Mouse (Mus musculus) midbrain, embryonic 14.5 days (tissue): Measurements from ENCODE around the gene Cypt3. TPM values are rescaled to one million over a fixed set of nuclear protein-coding genes. Genes with fewer than 3 reads are reported as not detected.

Source experiments
- ATAC-seq: fragments of 200-750 bp; cut with Nextera tagmentation; 2 replicates; pipeline ENCODE4 v1.8.0; 2017; ENCODE audit warnings: moderate number of reproducible peaks, moderate library complexity; ENCODE audit not compliant: low FRiP score, low TSS enrichment
- DNase-seq: peaks from one replicate; pipeline ENCODE4 v3.0.0-alpha.2; 2015
- H3K27ac ChIP-seq: fragments of 300-500 bp; sonication (generic); replicated peaks from 2 replicates; pipeline ENCODE4 v1.5.1; 2014; ENCODE audit warnings: mild to moderate bottlenecking, low read depth, low read length, moderate library complexity
- H3K27me3 ChIP-seq: fragments of 300-500 bp; sonication (generic); 2 replicates; pipeline ENCODE4 v1.6.1; 2014; ENCODE audit warnings: low read length, control low read depth, mixed read lengths; ENCODE audit not compliant: control insufficient read depth, insufficient read depth
- H3K36me3 ChIP-seq: fragments of 300-500 bp; sonication (generic); 2 replicates; pipeline ENCODE4 v1.6.1; 2014; ENCODE audit warnings: low read length, control low read depth; ENCODE audit not compliant: control insufficient read depth, insufficient read depth
- H3K4me1 ChIP-seq: fragments of 300-500 bp; sonication (generic); 2 replicates; pipeline ENCODE4 v1.6.1; 2014; ENCODE audit warnings: mild to moderate bottlenecking, antibody characterized with exemption, low read length, control low read depth; ENCODE audit not compliant: control insufficient read depth, insufficient read depth
- H3K4me2 ChIP-seq: fragments of 300-500 bp; sonication (generic); 2 replicates; pipeline ENCODE4 v1.6.1; 2014; ENCODE audit warnings: mild to moderate bottlenecking, low read length, moderate library complexity
- H3K4me3 ChIP-seq: fragments of 300-500 bp; sonication (generic); replicated peaks from 2 replicates; pipeline ENCODE4 v1.5.1; 2014; ENCODE audit warnings: low read depth, low read length
- H3K9ac ChIP-seq: fragments of 300-500 bp; sonication (generic); replicated peaks from 2 replicates; pipeline ENCODE4 v1.6.1; 2014; ENCODE audit warnings: mild to moderate bottlenecking, low read length, moderate library complexity
- H3K9me3 ChIP-seq: fragments of 300-500 bp; sonication (generic); 2 replicates; pipeline ENCODE4 v1.6.1; 2016; ENCODE audit warnings: low read length, control low read depth, mixed read lengths; ENCODE audit not compliant: control insufficient read depth
- WGBS: fragments of 180-500 bp; shearing (Covaris S2); extraction: QIAGEN DNeasy Blood & Tissue Kit; methylation state at CpG from one replicate; pipeline ENCODE4 v1.1.7; 2014; 5-methylcytosine and 5-hydroxymethylcytosine counted together
- polyA plus RNA-seq: library from polyadenylated mRNA; unstranded; fragments of >200 nt; fragmentation: Nextera tagmentation; extraction: Ambion mirVana; gene quantifications from 2 replicates; pipeline ENCODE4 v1.2.1, GENCODE M21; 2014

The Cypt3 gene
- polyA plus RNA-seq, result not detected in 2 replicates

GRCm38 (mm10) chrX:153558293-153558692 is at the start of gene Cypt3:
Cypt3 (plus strand) TSS chrX:153558593.
- no peaks in the 10 kb centered on the region for H3K4me1 ChIP-seq
- no peaks in the 10 kb centered on the region for H3K9me3 ChIP-seq
- no peak within 1 kb of the TSS for H3K4me3 ChIP-seq
- H3K9ac ChIP-seq, result no peak within 1 kb of the TSS
- no peaks in the 10 kb centered on the region for H3K27me3 ChIP-seq
- no peak within 1 kb of the TSS for H3K27ac ChIP-seq
- no peak within 1 kb of the TSS for H3K4me2 ChIP-seq
- H3K36me3 ChIP-seq, result no peaks in the 10 kb centered on the region
- ATAC-seq (no peak), DNase-seq (no peak)
- WGBS, result 70% methylated on average over 7 of the region's 7 CpGs

DNA sequence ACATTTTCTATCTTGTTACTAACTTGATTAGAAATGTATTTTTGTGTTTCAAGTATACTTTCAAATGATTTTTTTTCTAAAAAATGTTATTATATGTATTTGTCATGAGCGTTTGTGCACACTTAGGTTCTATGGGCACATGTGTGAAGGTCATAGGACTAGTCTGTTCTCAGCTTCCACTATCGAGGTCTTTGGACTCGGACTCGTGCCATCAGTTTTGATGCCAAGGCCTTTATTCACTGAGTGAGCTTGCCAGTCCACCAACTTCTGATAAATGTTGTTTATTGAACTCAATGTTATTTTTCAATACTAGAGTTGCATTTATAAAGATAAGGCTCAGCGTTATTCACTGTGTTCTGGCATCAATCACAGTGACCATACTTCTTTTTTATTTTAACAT is 42.9 kb upstream of the Cypt3 start:
- Histone ChIP-seq H3K27ac (no peak overlapping the region), H3K4me3 (no peak overlapping the region), H3K9me3 (no peaks in the 10 kb centered on the region), H3K27me3 (no peaks in the 10 kb centered on the region), H3K4me1 (no peaks in the 10 kb centered on the region), H3K9ac (no peak overlapping the region), H3K4me2 (no peak overlapping the region), H3K36me3 (no peaks in the 10 kb centered on the region)
- WGBS, result 90% methylated on average over 5 of the region's 5 CpGs
- ATAC-seq, result no peak
- DNase-seq, result no peak

DNA sequence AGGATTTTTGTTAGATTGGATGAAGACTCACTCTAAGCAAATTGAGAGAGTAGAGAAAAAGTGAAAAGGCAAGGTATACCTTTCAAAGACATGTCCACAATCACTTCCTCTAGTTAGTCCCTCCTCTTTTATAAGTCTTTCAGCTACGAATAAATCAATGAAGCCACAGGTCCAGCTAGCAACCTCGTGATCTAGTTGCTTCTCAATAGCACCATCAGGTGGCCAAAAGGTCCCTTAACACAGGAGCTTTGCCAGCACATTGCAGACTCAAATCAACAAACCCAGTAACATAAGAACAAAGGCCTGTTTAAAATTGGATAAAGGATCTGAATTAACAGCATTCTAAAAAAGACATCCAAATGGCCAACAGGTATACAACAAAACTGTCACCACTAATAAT is 30.0 kb upstream of the Cypt3 start:
- 14% methylated on average over 2 of the region's 2 CpGs for WGBS
- Histone ChIP-seq H3K4me3 (no peak overlapping the region), H3K9me3 (no peaks in the 10 kb centered on the region), H3K9ac (no peak overlapping the region), H3K27ac (no peak overlapping the region), H3K27me3 (no peaks in the 10 kb centered on the region), H3K36me3 (no peaks in the 10 kb centered on the region), H3K4me1 (no peaks in the 10 kb centered on the region), H3K4me2 (no peak overlapping the region)
- ATAC-seq, result peak; percentile 50; the same call in 1 of the 2 replicates
- DNase-seq, result peak; percentile 78

- Histone ChIP-seq H3K4me2 (no peak overlapping the region), H3K27me3 (no peaks in the 10 kb centered on the region), H3K27ac (no peak overlapping the region), H3K9me3 (no peaks in the 10 kb centered on the region), H3K4me1 (no peaks in the 10 kb centered on the region), H3K4me3 (no peak overlapping the region), H3K36me3 (no peaks in the 10 kb centered on the region), H3K9ac (no peak overlapping the region)
- DNase-seq, result peak; percentile 4
- 19% methylated on average over 2 of the region's 2 CpGs for WGBS
- ATAC-seq, result no peak; the same call in 1 of the 2 replicates
These were observed 1.8 kb upstream of the Cypt3 start for GRCm38 (mm10) chrX:153556634-153557033.

GRCm38 (mm10) chrX:153564650-153565049 is 6.3 kb downstream of the Cypt3 start:
- 80% methylated on average over 1 of the region's 1 CpGs for WGBS
- no peaks in the 10 kb centered on the region for H3K9me3 ChIP-seq
- no peaks in the 10 kb centered on the region for H3K4me1 ChIP-seq
- H3K9ac ChIP-seq, result no peak overlapping the region
- no peaks in the 10 kb centered on the region for H3K27me3 ChIP-seq
- H3K4me2 ChIP-seq, result no peak overlapping the region
- no peak overlapping the region for H3K4me3 ChIP-seq
- no peaks in the 10 kb centered on the region for H3K36me3 ChIP-seq
- ATAC-seq, result no peak
- H3K27ac ChIP-seq, result no peak overlapping the region
- no peak for DNase-seq

DNA sequence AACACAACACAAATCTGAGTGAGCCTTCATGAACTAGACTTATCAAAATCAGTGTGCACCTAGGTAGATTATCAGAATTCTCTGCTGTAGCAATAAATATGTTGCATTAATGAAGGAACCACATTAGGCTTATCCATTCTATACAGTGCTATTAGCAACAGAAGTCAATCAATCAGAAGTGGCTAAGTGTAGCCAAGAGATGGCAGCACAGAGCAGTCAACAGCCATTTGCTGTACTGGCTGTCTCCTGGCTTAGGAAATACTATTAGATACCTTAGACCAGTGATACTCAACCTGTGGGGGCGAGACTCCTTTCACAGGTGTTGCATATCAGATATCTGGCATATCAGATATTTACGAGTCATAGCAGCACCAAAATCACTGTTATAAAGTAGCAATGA is 41.2 kb downstream of the Cypt3 start:
- no peaks in the 10 kb centered on the region for H3K27me3 ChIP-seq
- no peak overlapping the region for H3K4me3 ChIP-seq
- no peaks in the 10 kb centered on the region for H3K4me1 ChIP-seq
- peak; percentile 4 for DNase-seq
- no peaks in the 10 kb centered on the region for H3K9me3 ChIP-seq
- H3K36me3 ChIP-seq, result no peaks in the 10 kb centered on the region
- H3K9ac ChIP-seq, result no peak overlapping the region
- no peak overlapping the region for H3K27ac ChIP-seq
- no peak overlapping the region for H3K4me2 ChIP-seq
- 62% methylated on average over 2 of the region's 2 CpGs for WGBS
- no peak for ATAC-seq

Other genes starting within 250 kb of the Cypt3 start
- 68.8 and 79.3 TPM in 2 replicates for gene Ubqln2, start 60.4 kb upstream of the Cypt3 start, polyA plus RNA-seq
- gene Kctd12b, start 137.8 kb downstream of the Cypt3 start, polyA plus RNA-seq, result 2.7 and 5.1 TPM in 2 replicates
- gene Nbdy, start 165.0 kb downstream of the Cypt3 start, polyA plus RNA-seq, result 145 and 169 TPM in 2 replicates